Mouse (Mus musculus) left cerebral cortex, adult 2 months (tissue): ENCODE measurements around the gene Ptgdr. TPM values are rescaled to one million over a fixed set of nuclear protein-coding genes. Genes with fewer than 3 reads are reported as not detected.
"Not testable (repeated sequence)": the region's sequence is repeated elsewhere in the genome, so short reads cannot be mapped to it uniquely, and the experiment has no call there.

Source experiments
- DNase-seq, 2 experiments: peaks; one replicate each; pipeline ENCODE4 v3.0.0; 2021 to 2022; ENCODE audit warnings: low spot score in 2 of 2, mixed read lengths in 1 of 2; ENCODE audit errors: extremely low spot score in 1 of 2
- H3K27ac ChIP-seq: fragments of 200-600 bp; 2 replicates; pipeline ENCODE4 v1.8.1; 2022
- H3K4me3 ChIP-seq: fragments of 200-600 bp; 2 replicates; pipeline ENCODE4 v1.8.1; 2022
- CTCF ChIP-seq: fragments of 200-600 bp; IDR thresholded peaks from 2 replicates; pipeline ENCODE4 v1.8.1; 2022; ENCODE audit warnings: antibody characterized with exemption, mild to moderate bottlenecking, moderate library complexity
- intact Hi-C: fragments of 180-260 bp; cut with DNase I; formaldehyde crosslinking; loops from one replicate; pipeline ENCODE4 v1.15.1; 2025
- total RNA-seq, 2 experiments: library from RNA; stranded (reverse); gene quantifications; 2 replicates each; pipeline ENCODE4 v1.2.3; 2021

The Ptgdr gene
- total RNA-seq, 2 experiments from 2014 or later: 0.70 to 0.72 TPM

DNA sequence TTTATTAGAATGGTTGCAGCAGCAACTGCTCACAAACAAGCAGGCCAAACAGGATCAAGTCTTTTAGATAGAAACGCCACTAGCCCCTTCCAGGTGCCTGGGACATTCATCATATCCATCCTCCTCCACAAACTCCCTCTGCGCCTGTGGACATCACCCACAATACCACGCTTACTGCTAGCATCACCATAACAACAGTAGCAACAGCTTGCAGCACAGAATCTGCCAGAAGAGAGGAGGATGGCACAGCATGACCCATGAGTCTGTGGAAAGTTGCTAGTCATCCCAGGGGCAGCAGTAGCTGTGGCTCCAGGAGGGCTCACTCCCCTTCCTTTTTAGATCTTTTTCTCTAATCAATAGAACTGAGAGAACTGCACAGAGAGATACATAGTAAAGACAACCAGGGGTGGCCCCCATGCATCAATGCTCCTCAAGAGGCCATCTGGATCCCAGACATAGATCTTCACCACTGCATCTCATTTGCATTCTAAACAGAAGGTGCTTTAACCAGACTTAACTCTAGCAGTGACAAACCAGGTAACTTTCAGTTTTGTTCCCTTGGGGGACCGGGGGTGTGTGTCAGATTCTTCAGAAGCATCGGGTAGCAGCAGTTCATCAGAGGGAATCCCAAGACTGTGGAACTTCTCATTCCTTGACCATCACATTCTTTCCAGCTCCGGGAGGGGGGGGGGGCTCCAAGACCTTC, 12.5 kb downstream of the Ptgdr start:
- no peak overlapping the region for H3K27ac ChIP-seq
- no peak for TF ChIP-seq CTCF
- intact Hi-C loops: loop anchor here (10.0 kb wide), 1 partner anchor 298 kb away; no protein-coding TSS in a partner anchor
- peak in 1 of 2 experiments; percentile 17 for DNase-seq
- H3K4me3 ChIP-seq: no peak overlapping the region

DNA sequence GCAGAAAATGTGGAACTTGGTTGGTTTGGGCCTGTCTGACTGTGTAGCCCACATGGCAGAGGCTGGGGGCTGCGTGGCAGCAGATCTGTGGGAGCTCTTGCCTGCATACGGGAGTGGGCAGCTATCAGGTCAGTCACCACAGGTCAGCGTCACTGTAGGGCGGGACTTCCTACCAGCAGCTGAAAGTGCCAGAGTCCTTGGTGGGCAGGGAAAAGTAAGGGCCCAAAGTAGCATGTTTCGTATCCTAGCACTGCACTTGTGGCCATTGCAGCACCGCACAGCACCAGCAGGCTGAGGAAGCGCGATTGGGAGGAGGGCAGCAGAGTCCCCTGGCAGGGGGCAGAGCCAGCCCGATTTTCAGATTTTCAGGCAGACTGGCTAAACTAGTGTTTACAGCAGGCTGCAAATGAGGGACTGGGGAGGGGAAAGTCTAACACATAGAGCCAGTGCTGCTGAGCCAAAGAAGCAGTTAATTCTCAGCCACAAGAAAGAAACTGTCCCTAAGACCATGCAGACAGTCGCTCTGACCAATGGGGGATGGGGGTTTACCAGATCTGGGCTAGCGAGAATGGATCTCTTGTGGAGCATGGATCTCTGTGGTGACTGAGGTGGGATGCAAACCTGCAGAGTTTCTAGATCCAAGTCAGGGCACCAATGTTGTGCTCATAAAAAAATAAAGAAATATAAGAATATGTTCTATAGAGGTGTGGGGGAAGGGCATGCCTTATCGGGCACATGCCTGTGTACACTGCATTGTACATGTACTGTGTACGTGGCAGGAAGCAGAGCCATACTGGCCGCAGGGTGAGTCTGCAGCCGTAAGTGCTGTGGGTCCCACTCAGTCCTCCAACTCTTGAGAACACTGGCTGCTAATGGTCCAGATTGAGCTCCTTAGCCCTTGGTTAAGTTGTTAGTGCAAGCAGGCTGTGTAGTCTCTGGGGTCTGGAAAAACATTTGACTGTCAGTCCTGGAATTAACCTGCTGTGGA, 15.1 kb downstream of the Ptgdr start:
- H3K4me3 ChIP-seq: no peak overlapping the region

DNA sequence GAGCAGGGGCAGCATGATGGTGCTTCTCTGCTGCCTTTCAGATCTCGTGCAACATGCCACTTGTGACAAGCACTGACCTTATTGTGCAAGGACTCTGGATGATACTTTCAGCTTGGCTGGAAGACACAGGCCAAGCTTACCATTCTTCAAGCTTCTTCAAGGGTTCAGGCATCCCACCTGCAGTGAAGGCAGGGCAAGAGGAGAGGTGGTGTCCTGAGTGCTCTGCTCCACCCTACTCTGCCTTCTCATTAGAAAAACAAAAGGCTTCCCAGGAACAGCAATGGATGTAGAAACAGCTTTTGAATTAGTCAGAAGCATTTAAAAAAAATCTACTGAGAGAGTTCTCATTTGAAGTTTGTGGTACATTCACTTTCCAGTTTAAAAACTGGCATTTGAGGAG, 20.5 kb downstream of the Ptgdr start:
- no peak for DNase-seq
- no peak for TF ChIP-seq CTCF
- intact Hi-C loops: no loop called here
- Histone ChIP-seq H3K27ac (no peak overlapping the region), H3K4me3 (no peak overlapping the region)

More for the DNA sequence above, 15.1 kb downstream of the Ptgdr start:
- no peak overlapping the region for H3K27ac ChIP-seq
- DNase-seq: no peak
- intact Hi-C loops: loop anchor here (10.0 kb wide), 1 partner anchor 301 kb away; no protein-coding TSS in a partner anchor
- TF ChIP-seq CTCF: no peak

DNA sequence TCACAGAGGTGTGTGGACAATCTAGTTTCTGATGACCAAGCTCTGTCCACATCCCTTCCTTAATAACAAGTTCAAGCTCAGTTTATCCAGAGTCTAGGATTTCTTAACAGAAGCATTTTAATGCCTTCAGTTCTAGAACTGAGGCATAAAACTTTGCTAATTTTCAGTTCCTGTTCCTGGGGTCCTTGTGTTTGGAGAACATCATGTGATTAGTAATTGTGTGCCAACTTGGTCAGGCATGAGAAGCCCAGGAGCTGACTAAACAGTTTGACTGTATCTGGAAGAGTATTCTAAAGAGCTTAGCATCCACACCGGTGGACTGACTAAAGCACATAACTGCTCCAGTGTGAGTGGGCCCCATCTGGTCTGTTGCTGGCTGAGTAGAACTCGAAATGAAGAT, 24.0 kb downstream of the Ptgdr start:
- TF ChIP-seq CTCF: no peak
- no peak overlapping the region for H3K4me3 ChIP-seq
- no peak overlapping the region for H3K27ac ChIP-seq
- intact Hi-C loops: no loop called here
- DNase-seq: no peak

DNA sequence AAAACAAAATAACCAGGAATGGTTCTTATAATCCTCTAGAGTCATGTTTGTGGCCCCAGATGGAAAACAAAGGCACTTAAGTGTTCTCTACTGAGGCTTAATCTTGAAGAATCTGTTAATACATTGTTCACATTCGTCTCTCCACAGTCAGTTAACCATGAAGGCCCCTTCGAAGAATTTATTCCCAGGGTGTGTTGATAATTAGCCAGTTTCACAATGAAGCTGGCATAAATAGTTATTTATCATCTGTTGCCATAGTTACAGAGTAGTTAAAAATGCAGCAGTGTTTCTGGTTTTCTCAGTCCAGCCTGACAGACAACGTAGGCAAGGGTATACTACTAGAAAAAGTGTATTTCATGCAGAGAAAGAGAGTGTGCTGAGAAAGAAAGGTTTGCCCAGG, 25.0 kb downstream of the Ptgdr start:
- DNase-seq, intact Hi-C loops, H3K4me3 ChIP-seq, H3K27ac ChIP-seq: not testable (repeated sequence)

DNA sequence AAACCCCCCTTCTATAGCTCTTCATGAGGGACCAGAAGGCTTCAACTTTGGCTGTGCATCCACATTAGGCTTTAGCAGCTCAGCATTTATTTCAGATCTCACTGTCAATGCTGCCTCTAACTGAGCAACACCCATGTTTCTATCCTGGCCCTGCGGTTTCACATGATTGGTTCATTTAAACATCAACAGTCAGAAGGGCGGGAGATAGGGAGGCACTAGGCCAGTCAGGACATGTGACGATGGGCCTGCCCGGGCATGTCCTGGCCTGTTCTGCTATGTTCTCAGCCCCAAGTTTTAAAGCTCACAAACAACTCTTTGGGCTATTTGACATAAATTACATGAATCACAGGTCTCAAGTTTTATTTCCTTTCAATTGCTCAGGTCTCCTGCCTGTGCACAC, 26.1 kb downstream of the Ptgdr start:
- intact Hi-C loops: loop anchor here (1.0 kb wide), 1 partner anchor 156 kb away; no protein-coding TSS in a partner anchor
- H3K27ac ChIP-seq, DNase-seq, H3K4me3 ChIP-seq: not testable (repeated sequence)

DNA sequence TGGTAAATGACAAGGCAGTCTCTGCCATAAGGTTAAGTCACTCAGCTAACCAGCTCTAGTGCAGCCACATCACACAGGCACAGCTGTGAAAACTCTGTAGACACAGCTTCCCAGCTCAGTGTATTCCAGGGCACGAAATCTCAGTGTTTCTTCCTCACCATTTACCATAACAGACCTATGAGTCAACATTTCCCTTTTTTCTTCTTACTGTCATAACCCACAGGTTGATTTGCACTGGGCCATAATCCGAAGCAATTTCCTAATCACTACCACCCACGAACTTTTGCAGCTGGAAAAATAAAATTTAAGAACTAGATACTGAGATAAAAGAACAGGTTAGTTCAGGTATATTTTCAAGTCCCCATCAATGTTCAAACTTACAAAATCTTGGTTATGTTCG, 31.4 kb downstream of the Ptgdr start:
- intact Hi-C loops: loop anchor here (10.0 kb wide), 1 partner anchor 67 kb away; no protein-coding TSS in a partner anchor
- no peak for TF ChIP-seq CTCF
- no peak overlapping the region for H3K27ac ChIP-seq
- no peak for DNase-seq
- H3K4me3 ChIP-seq: no peak overlapping the region

DNA sequence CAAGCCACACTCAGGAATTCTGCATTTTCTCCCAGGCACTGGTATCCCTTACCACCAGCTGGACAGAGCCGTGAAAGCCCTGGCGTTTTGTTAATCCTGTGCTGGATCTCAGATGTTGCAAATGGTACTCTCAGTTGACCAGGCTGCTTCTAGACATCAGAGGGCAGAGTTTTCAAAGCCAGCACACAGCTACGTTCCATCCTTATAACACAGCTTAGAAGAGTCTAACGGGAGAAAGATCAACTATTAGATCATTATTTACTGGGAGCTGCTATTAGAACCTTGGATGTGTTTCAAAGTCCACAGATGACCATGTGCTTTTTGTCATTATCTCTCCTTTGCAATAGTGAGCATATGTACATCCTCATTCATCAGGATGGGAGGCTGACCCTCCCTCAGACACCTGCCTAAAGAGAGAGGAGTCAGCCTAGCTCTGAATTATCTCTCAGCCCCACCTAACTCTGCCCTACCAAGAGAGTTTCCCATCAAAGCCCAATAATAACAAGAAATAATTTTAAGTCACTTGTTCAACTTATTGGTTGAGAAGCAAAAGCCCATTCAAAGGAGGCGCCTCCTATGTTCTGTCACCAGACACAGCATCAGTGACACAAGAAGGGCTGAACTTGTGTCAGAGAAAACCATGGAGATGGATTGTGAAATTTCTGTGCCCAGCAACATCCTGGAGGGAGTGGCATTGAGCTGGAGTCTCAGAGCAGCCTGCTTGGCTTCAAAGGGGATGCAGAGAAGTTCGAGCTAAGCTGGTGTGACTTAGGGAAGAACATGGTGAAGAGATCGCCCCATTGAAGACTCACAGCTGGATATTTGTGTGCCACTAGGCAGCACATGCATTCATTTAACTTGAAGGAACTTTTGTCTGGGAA, 37.8 kb downstream of the Ptgdr start:
- no peak for DNase-seq
- intact Hi-C loops: loop anchor here (10.0 kb wide), 1 partner anchor 73 kb away; no protein-coding TSS in a partner anchor
- Histone ChIP-seq H3K4me3 (no peak overlapping the region), H3K27ac (no peak overlapping the region)
- no peak for TF ChIP-seq CTCF

DNA sequence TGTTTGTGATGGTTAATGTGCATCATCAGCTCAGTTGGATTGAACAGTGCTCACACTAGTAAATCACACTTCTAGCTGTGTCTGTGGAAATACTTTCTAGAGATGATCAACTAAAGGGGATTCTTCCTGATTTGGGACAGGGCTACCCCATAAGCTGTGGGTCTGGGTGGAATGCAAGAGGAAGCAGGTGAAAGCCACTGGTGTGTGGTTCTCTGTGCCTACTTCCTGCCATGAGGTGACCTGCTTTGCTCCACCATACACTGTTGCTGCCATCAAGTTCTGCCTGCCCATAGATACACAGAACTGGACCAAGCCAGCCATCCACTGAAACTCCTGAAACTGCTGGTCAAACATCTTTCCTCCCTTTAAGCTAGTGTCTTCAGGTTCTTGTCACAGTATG, 46.0 kb downstream of the Ptgdr start:
- intact Hi-C loops, DNase-seq, H3K27ac ChIP-seq, H3K4me3 ChIP-seq: not testable (repeated sequence)

Other genes with a start within 250 kb of the Ptgdr start
- gene Gm5624, start 231.4 kb downstream of the Ptgdr start, total RNA-seq: not detected
- gene Gm8257, start 152.9 kb downstream of the Ptgdr start, total RNA-seq: not detected
- gene Gm8267, start 109.0 kb downstream of the Ptgdr start, total RNA-seq: under 1 TPM in 1 of 2 experiments, not detected in 1; 0.21 TPM
- under 1 TPM; 0.19 to 0.45 TPM for gene Ptger2, start 128.8 kb upstream of the Ptgdr start, total RNA-seq